In the genomic region with DNA sequence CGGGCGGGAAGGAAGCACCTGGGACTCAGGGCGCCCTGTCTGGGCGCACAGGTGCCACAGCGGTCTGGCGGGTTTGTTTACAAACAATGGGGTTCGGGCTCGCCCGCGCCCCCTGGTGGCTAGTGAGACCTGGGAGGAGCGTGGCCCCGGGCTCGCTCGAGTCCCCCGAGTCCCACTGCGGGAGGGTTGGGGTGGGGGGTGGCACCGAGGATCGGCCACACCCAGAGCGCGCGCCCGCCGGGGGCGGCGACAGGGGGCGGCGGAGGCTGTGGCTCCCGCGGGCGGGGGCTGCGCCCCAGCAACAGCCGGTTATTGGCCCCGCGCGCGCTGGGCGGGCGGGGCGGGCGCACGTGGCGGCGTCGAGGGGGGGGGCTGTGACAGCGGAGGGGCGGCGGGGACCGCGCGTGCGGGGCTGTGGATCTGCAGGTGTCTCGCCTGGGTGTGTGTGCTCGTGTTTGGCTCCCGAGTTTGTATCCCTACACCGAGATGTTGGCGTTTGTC, we compare ENCODE assay signal across 8 mouse cellular contexts. TPM values are rescaled to one million over a fixed set of nuclear protein-coding genes. Genes with fewer than 3 reads are reported as not detected.
DNase-seq lines count a peak whose midpoint lies in the region; ATAC-seq and TF ChIP-seq lines count a peak whose summit lies in the region.

No protein-coding gene starts in this region.

- peak overlapping the region; percentile 78 for H3K9ac ChIP-seq in embryonic facial prominence, embryonic 12.5 days
- H3K9ac ChIP-seq in heart, adult 2 months (ENCODE audit: low read depth, low read length), result peak overlapping the region; percentile 100
- peak overlapping the region; percentile 66 for H3K9ac ChIP-seq in midbrain, postnatal 0 days (replicated peaks; ENCODE audit: low read length, poor library complexity, severe bottlenecking)

- H3K9me3 ChIP-seq in embryonic facial prominence, embryonic 12.5 days, result no peaks in the 10 kb centered on the region
- no peaks in the 10 kb centered on the region for H3K9me3 ChIP-seq in midbrain, postnatal 0 days (ENCODE audit: low read length)

- H3K27ac ChIP-seq in embryonic facial prominence, embryonic 12.5 days, result 0 out of 2 replicates have a peak overlapping the region, but pooled peaks have one; percentile 17
- peak overlapping the region; percentile 95 for H3K27ac ChIP-seq in heart, adult 2 months
- H3K27ac ChIP-seq in kidney, adult 2 months (ENCODE audit: insufficient read depth, low read depth, low read length), result peak overlapping the region; percentile 48; the same call in 1 of the 2 replicates
- H3K27ac ChIP-seq in midbrain, postnatal 0 days (ENCODE audit: low read depth, low read length), result peak overlapping the region; percentile 57; the same call in 1 of the 2 replicates

- peaks cover 49% of the 10 kb centered on the region for H3K4me1 ChIP-seq in embryonic facial prominence, embryonic 12.5 days
- peaks cover 12% of the 10 kb centered on the region for H3K4me1 ChIP-seq in heart, adult 2 months (ENCODE audit: control insufficient read depth, insufficient read depth, low read length)
- H3K4me1 ChIP-seq in kidney, adult 2 months (ENCODE audit: control insufficient read depth, insufficient read depth, low read length), result peaks cover 13% of the 10 kb centered on the region; the same call in 1 of the 2 replicates
- peaks cover 13% of the 10 kb centered on the region for H3K4me1 ChIP-seq in midbrain, postnatal 0 days (ENCODE audit: insufficient read depth, low read length)

- no peaks in the 10 kb centered on the region for H3K36me3 ChIP-seq in embryonic facial prominence, embryonic 12.5 days
- no peaks in the 10 kb centered on the region for H3K36me3 ChIP-seq in heart, adult 2 months (ENCODE audit: control insufficient read depth, insufficient read depth, low read length)
- no peaks in the 10 kb centered on the region for H3K36me3 ChIP-seq in kidney, adult 2 months (ENCODE audit: control insufficient read depth, insufficient read depth, low read length)
- H3K36me3 ChIP-seq in midbrain, postnatal 0 days (ENCODE audit: insufficient read depth, low read length), result no peaks in the 10 kb centered on the region

- peak; percentile 81 for TF ChIP-seq CTCF in heart, adult 2 months (IDR thresholded peaks at IDR 0.05)
- peak; percentile 59 for TF ChIP-seq CTCF in kidney, adult 2 months (conservative IDR thresholded peaks at IDR 0.05; ENCODE audit: insufficient read depth, insufficient read length, low read depth, low read length)
- peak; percentile 78 for TF ChIP-seq CTCF in midbrain, postnatal 0 days (IDR thresholded peaks at IDR 0.05)

- peaks cover 32% of the 10 kb centered on the region for H3K27me3 ChIP-seq in embryonic facial prominence, embryonic 12.5 days
- H3K27me3 ChIP-seq in heart, adult 2 months (ENCODE audit: control insufficient read depth, insufficient read depth, low read length), result no peaks in the 10 kb centered on the region
- H3K27me3 ChIP-seq in kidney, adult 2 months (replicated peaks; ENCODE audit: control insufficient read depth, insufficient read depth, low read length), result no peaks in the 10 kb centered on the region
- H3K27me3 ChIP-seq in midbrain, postnatal 0 days (ENCODE audit: insufficient read depth, low read length), result no peaks in the 10 kb centered on the region

- WGBS in embryonic facial prominence, embryonic 12.5 days, result 1% methylated on average over 52 of the region's 56 CpGs
- under 1% methylated on average over 54 of the region's 56 CpGs for WGBS in heart, adult 2 months
- WGBS in kidney, adult 2 months, result under 1% methylated on average over 54 of the region's 56 CpGs
- 1% methylated on average over 42 of the region's 56 CpGs for WGBS in midbrain, postnatal 0 days

- TF ChIP-seq EP300 in heart, adult 2 months (IDR thresholded peaks at IDR 0.05; ENCODE audit: insufficient read depth, low read depth, low read length), result no peak

- peak overlapping the region; percentile 71 for H3K4me3 ChIP-seq in embryonic facial prominence, embryonic 12.5 days
- peak overlapping the region; percentile 75 for H3K4me3 ChIP-seq in heart, adult 2 months
- peak overlapping the region; percentile 83 for H3K4me3 ChIP-seq in kidney, adult 2 months (ENCODE audit: insufficient read depth, low read depth, low read length)
- H3K4me3 ChIP-seq in midbrain, postnatal 0 days (ENCODE audit: low read depth, low read length), result peak overlapping the region; percentile 81

- intact Hi-C loops in heart, adult 2 months (cut with DNase I), result loop anchor here (10.0 kb wide), 2 partner anchors 145 to 425 kb away; a partner anchor contains a TSS

- H3K79me2 ChIP-seq in heart, adult 2 months (replicated peaks; ENCODE audit: control insufficient read depth, insufficient read depth, low read length), result no peaks in the 10 kb centered on the region

- peak overlapping the region; percentile 98 for H3K4me2 ChIP-seq in embryonic facial prominence, embryonic 12.5 days (replicated peaks)
- peak overlapping the region; percentile 97 for H3K4me2 ChIP-seq in midbrain, postnatal 0 days (ENCODE audit: low read depth, low read length, poor library complexity, severe bottlenecking)

- DNase-seq in B cell, adult 2 months, result peak; percentile 96
- DNase-seq in adrenal gland, postnatal 36 days, result peak; percentile 86 to 92
- peak; percentile 92 to 93 for DNase-seq in heart, adult 2 months
- peak; percentile 88 for DNase-seq in kidney, adult 2 months
- peak; percentile 91 for DNase-seq in liver
- DNase-seq in midbrain, postnatal 0 days (ENCODE audit: low spot score), result peak; percentile 72
- DNase-seq in spleen, postnatal 4 days (ENCODE audit: low spot score in 2 of 2), result peak; percentile 89 to 98

- TF ChIP-seq POLR2A in heart, adult 2 months (IDR thresholded peaks at IDR 0.05; ENCODE audit: insufficient read depth, low read depth, low read length), result no peak
- TF ChIP-seq POLR2A in kidney, adult 2 months (IDR thresholded peaks at IDR 0.05; ENCODE audit: low read depth, low read length), result no peak

- ATAC-seq in embryonic facial prominence, embryonic 12.5 days (ENCODE audit: insufficient number of reproducible peaks, insufficient read depth, low FRiP score, low TSS enrichment), result no peak
- peak; percentile 25 for ATAC-seq in midbrain, postnatal 0 days (ENCODE audit: low FRiP score)

RNA-seq across cellular contexts. Expression of a gene that starts 1.9 kb away (rescaled TPM):
- total RNA-seq in adrenal gland, postnatal 36 days (2021), result 1 to 10 TPM; 3.6 to 4.7 TPM
- 7.4 and 8.5 TPM in 2 replicates for polyA plus RNA-seq in embryonic facial prominence, embryonic 12.5 days (2016; fragmentation: Nextera tagmentation; extraction: Ambion mirVana)
- 1 to 10 TPM; 2.1 to 3.2 TPM for total RNA-seq in heart, adult 2 months (2021)
- 2.4 and 3.3 TPM in 2 replicates for polyA plus RNA-seq in heart, adult 2 months (2012; rRNA removed)
- polyA plus RNA-seq in kidney, adult 2 months (2012; rRNA removed), result 5.1 and 5.2 TPM in 2 replicates
- total RNA-seq in midbrain, postnatal 0 days (2014; rRNA removed), result 45.1 and 50.6 TPM in 2 replicates
- 38.9 and 39.0 TPM in 2 replicates for polyA plus RNA-seq in midbrain, postnatal 0 days (2015; fragmentation: Nextera tagmentation; extraction: Ambion mirVana)

RNA-seq across cellular contexts. Expression of a gene that starts 23.5 kb away (rescaled TPM):
- 10 to 100 TPM; 59.5 to 73.6 TPM for total RNA-seq in adrenal gland, postnatal 36 days (2021)
- 45.7 and 49.2 TPM in 2 replicates for polyA plus RNA-seq in embryonic facial prominence, embryonic 12.5 days (2016; fragmentation: Nextera tagmentation; extraction: Ambion mirVana)
- total RNA-seq in heart, adult 2 months (2021), result 10 to 100 TPM; 33.1 to 46.7 TPM
- polyA plus RNA-seq in heart, adult 2 months (2012; rRNA removed), result 21.8 and 22.1 TPM in 2 replicates
- polyA plus RNA-seq in kidney, adult 2 months (2012; rRNA removed), result 23.3 and 24.3 TPM in 2 replicates
- 31.5 and 35.0 TPM in 2 replicates for total RNA-seq in midbrain, postnatal 0 days (2014; rRNA removed)
- polyA plus RNA-seq in midbrain, postnatal 0 days (2015; fragmentation: Nextera tagmentation; extraction: Ambion mirVana), result 12.7 and 13.6 TPM in 2 replicates

RNA-seq across cellular contexts. Expression of a gene that starts 36.7 kb away (rescaled TPM):
- total RNA-seq in adrenal gland, postnatal 36 days (2021), result 10 to 100 TPM; 17.1 to 22.6 TPM
- polyA plus RNA-seq in embryonic facial prominence, embryonic 12.5 days (2016; fragmentation: Nextera tagmentation; extraction: Ambion mirVana), result 22.8 and 24.8 TPM in 2 replicates
- total RNA-seq in heart, adult 2 months (2021), result 10 to 100 TPM; 15.4 to 17.4 TPM
- polyA plus RNA-seq in heart, adult 2 months (2012; rRNA removed), result 12.8 and 16.3 TPM in 2 replicates
- 23.1 and 30.7 TPM in 2 replicates for polyA plus RNA-seq in kidney, adult 2 months (2012; rRNA removed)
- total RNA-seq in midbrain, postnatal 0 days (2014; rRNA removed), result 58.2 and 60.5 TPM in 2 replicates
- 84.2 and 84.5 TPM in 2 replicates for polyA plus RNA-seq in midbrain, postnatal 0 days (2015; fragmentation: Nextera tagmentation; extraction: Ambion mirVana)

RNA-seq across cellular contexts. Expression of a gene that starts 50.7 kb away (rescaled TPM):
- 1 to 10 TPM; 3.5 to 9.4 TPM for total RNA-seq in adrenal gland, postnatal 36 days (2021)
- 0.87 and 1.1 TPM in 2 replicates for polyA plus RNA-seq in embryonic facial prominence, embryonic 12.5 days (2016; fragmentation: Nextera tagmentation; extraction: Ambion mirVana)
- 1 to 10 TPM; 7.9 to 8.1 TPM for total RNA-seq in heart, adult 2 months (2021)
- 10.0 TPM in 2 replicates for polyA plus RNA-seq in heart, adult 2 months (2012; rRNA removed)
- polyA plus RNA-seq in kidney, adult 2 months (2012; rRNA removed), result 3.4 and 4.2 TPM in 2 replicates
- total RNA-seq in midbrain, postnatal 0 days (2014; rRNA removed), result 0.85 and 1.4 TPM in 2 replicates
- polyA plus RNA-seq in midbrain, postnatal 0 days (2015; fragmentation: Nextera tagmentation; extraction: Ambion mirVana), result 1.4 TPM in 2 replicates

Comparison
In these comparisons a context has a peak if more than half of its experiments do, and no peak if none do; other contexts are left out.
1. H3K27ac ChIP-seq: peak in every context shown above with its lines; median percentile 95 in heart, adult 2 months; 57 in midbrain, postnatal 0 days; 48 in kidney, adult 2 months; 17 in embryonic facial prominence, embryonic 12.5 days.